Mouse (Mus musculus) frontal cortex, postnatal 14 days (tissue): ENCODE results near the gene Ick.
"Not testable (repeated sequence)": the region's sequence is repeated elsewhere in the genome, so short reads cannot be mapped to it uniquely, and the experiment has no call there.

Experiments
- DNase-seq, 2 experiments: peaks; one replicate each; pipeline ENCODE4 v3.0.0; 2022; ENCODE audit warnings: low spot score in 2 of 2

The Ick gene

DNA sequence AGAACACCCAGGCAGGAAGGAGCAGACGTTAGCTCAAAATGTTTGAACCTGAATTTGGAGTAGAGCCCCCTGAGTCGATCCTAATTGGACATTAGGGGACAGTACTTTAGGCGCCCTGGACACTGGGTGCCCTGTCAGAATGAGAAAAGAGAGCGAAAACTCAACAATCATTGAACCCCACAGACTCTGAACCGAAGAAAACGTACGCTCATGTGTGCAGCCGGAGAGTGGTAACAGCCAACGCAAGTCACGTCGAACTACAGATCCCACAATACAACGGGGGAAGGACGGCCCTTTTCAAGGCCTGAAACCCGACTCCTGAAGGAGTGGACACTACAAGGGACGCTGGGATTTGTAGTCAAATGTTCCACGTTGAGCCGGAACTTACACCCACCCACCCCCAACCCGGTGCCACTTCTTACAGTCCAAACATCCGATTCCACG lies at the start of gene Ick, which contains the start of gene Fbxo9:
Gene Ick, plus strand, starts transcription at position 397 of the 444 bp plus-strand sequence.
Gene Fbxo9, minus strand, starts transcription at position 270 of the 444 bp plus-strand sequence.
- DNase-seq = peak; percentile 76 to 86

DNA sequence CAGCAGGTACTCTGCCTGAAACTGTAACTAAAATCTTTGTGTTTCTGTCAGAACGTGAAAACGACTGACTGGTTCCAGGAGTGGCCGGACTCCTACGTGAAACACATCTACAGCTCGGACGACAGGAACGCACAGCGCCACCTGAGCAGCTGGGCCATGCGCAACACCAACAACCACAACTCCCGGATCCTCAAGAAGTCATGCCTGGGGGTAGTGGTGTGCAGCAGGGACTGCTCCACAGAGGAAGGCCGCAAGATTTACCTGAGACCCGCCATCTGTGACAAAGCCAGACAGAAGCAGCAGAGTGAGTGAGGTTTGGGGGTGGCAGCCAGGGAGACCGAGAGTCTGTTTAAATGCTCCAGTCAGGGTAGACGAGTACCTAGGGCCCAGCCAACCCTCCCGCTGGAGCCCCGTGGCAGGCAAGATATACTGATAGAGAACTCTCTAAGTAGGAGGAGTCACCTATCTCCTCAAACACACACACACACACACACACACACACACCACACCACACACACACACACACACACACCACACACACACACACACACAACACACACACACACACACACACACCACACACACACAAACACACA lies 49.4 kb upstream of the Ick start:
- DNase-seq = no peak

DNA sequence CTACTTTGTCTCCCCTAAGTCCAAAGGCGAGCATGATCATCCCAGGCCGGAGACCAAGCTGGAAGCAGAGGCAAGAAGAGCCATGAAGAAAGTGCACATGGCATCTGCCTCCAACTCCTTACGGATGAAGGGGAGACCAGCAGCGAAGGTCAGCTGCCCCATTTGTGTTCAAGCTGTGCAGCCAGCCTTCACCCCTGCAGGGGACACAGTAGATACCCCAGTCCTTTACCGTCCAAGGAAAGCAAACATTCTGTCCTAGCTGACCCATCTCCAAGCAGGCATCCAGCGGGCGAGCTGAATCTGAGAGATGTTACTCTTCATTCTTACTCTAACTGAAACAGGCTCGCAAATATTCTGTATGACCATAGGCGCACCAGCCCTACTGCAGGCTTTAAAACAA lies 46.6 kb upstream of the Ick start:
- DNase-seq = no peak

DNA sequence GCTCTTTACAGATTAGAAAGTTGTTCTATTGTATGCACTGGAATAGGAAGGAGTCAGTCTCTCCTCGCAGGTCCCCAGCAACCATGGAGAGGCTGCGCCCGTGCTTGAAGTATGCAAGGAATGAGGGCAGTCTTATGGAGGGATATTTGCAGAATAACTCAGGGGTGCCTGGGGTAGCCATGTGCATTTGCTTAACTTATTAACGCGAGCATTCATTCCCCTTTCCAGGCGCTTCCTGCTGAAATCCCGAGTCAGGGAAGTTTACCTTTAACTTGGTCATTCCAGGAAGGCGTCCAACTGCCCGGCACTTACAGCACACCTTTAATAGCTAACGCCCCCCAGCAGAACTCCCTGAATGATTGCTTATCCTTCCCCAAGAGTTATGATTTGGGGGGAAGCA lies 44.9 kb upstream of the Ick start:
- DNase-seq = no peak

DNA sequence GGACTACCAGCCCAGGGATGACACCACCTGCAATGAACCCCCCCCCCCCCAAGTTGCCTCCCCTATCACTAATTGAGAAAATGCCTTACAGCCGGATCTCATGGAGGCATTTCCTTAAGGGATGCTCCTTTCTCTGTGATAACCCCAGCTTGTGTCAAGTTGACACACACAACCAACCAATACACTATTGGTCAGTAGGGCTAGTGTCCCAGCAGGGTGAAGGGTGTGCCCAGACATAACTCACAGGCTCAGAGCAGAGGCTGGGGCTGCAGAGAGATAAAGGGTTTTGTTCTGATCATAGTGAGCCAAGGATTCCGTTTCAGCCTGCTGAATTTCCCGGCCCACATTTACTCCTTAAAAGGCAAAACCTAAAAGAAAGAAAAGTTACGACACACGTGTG lies 38.5 kb upstream of the Ick start:
- DNase-seq = no peak

DNA sequence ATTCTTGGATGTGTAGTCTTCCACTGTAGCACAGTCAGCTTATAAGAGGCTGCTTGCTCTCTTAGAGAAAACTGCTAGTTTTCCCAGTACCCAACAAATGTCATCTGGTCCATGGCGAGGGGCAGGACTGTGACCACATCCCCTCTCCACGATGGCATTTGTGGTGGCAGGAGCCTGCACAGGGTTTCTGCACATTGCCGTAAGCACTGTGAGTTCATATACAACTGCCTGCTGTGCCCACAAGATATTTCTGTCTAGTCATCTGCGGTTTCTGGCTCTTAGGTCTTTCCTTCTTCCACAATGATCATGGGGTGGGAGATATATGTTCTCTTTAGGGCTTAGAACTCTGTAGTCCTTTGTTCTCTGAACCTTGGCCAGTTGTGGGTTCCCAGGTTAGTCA lies 37.4 kb upstream of the Ick start:
- no peak for DNase-seq

DNA sequence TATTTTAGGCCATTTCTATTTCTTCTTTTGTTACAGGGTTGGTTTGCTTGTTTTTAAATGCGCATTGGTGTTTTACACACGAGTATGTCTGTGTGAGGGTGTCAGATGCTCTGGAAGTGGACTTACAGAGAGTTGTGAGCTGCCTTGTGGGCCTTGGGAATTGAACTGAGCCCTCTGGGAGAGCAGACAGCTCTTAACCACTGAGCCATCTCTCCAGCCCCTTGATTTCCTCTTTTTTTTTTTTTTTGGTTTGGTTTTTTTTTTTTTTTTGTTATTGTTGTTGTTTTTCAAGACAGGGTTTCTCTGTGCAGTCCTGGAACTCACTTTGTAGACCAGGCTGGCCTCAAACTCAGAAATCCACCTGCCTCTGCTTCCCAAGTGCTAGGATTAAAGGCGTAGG lies 35.7 kb upstream of the Ick start:
- DNase-seq = not testable (repeated sequence)

DNA sequence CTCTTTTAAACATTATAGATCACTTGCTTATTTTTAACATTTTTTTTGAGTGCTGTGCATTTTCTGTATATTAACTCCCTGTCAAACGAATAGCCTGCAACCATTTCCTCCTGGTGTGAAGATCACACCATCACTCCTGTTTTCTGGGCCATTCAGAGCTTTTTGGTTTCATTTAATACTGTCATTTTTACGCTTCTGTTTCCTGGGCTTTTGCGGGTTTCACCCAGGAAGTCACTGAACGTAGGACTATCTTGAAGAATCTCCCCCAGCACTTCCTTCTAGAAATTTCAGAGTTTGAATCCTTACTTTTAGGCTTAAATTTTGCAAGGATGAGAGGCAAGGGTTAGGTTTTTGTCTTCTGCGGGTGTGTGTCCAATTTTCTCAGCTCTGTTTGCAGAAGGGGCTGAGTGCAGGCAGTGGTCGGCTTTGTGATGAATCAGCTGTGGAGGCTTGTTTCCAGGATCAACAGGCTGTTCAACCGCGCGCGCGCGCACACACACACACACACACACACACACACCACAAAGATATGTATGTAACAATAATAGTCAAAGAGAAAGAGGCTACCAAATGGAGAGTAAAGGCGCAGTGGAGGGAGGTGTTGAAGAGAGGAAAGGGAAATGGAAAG lies 35.2 kb upstream of the Ick start:
- DNase-seq = no peak

DNA sequence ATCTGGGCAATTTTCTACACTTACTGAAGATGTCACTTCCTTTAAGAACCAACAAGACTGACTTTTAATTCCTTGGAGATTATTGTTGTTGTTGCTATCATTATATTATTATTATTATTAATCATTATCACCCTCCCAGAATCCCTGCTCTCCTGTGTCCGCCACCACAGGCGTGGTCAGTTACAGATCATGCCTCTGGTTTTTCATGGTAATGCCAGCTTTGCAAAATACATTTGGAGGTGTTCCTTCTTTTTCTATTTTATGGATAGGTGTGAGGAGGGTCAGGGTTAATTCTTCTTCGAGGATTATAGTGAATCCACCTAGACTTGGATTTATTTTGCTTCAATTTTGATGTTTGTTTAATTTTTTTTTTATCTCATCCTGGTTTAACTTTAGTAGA lies 33.7 kb upstream of the Ick start:
- DNase-seq = no peak

DNA sequence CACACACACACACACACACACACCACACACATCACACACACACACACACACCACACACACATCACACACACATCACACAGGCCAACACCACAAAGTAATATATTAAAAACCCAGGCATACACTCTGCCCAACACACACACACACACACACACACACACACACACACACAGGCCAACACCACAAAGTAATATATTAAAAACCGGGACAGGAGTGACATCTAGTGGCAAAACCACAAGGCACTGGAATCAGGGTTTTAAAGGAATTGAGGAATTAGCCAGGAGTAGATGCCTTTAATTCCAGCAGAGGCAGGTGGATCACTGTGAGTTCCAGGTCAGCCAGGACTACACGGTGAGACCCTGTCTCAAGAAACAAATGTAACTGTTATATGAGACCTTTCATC lies 30.8 kb upstream of the Ick start:
- no peak for DNase-seq

DNA sequence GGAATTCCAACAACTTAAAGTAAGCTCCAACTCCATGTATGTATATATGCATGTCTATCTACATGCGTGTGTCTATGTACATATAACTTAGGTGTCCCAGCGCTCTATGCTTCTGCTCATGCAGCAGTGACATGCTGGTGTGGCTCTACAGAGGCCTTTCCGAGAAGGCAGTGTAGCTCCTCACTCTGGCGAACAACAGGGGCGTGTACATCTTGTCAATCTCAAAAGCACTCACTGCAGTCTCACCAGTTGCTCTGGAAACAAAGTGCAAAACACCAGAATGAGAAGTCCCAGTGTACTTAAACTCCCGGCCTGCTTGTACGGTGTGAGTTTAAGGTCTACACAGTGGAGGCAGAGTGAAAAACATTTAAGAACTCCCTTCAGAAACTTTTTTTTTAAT lies 27.2 kb upstream of the Ick start:
- no peak for DNase-seq

DNA sequence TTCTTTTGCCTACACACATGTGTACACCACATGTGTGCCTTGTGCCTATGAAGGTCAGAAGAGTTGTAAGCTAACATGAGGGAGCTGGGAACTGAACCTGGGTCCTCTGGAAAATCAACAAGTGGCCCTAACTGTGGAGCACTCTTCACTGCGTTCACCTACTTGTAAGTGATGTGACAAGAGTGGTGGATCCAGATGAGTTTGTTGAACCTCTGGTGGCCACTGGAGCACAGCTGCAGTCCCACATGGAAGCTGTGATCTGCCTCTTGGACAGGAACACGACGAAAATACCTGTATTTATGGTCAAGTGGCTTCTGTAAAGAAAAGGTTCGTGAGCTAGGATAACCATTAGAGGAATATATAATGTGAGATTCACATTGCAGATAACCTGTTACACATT lies 24.7 kb upstream of the Ick start:
- DNase-seq = no peak

DNA sequence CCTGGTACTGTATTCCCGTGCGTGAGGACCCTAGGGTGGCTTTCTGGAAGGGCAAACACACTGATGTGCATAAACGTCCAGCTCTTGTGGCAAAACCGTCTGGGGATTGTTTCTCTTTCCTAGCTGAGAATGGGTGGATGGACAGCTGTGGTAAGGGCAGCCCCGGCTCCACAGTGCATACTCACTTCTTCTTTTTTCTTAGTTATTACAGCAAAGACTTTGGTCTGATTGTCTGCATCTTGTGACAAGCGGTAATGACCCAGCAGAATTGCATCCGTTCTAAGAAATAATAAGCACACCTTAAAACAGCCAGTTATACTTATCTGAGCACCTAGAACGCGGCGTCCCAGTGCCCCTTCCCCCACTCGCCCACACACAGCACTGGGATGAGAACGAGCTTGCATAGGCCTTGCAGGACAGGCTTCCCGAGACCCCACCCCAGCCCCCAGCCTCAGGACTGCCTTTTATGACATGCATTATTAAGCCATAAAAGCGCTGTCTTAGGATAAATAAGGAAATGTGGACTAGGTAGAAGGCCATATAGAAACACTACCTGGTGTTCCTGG lies 23.2 kb upstream of the Ick start:
- no peak for DNase-seq

DNA sequence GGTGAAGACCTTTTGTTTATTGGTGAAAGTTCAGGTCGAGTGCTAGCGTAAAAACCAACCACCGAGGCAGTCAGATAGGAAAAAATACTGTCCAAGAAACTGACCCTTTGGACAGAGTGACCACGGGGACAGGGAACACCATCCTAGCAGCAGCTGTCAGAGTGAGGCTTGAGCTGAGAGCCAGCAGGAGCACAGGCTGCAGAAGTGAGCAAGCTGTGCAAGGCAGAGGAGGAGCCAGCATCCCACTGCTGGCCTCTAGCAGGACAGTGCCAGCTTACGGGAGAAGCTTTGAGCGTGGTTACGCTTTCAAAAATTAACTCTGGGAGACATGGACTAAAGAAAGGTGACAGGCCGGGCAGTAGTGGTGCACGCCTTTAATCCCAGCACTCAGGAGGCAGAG lies 21.2 kb upstream of the Ick start:
- DNase-seq = no peak

DNA sequence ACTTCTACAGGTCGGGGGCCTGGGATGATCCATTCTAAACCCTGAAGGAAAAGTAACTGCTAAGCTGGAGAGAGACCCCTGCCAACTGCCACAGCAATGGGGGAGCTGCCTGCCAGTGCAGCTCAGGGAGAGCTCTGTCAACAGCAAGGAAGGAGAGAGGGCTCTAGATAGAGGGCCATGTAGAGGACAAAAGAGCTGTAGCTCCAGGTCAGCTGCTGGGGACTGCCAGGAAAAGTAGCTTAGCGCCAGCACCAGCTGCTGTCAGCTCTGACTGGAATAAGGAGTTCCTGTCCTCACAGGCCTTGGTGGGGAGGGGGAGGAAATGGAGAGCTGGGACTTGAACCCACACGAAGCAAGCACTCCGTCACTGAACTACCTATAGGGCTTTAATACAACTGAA lies 20.5 kb upstream of the Ick start:
- no peak for DNase-seq

DNA sequence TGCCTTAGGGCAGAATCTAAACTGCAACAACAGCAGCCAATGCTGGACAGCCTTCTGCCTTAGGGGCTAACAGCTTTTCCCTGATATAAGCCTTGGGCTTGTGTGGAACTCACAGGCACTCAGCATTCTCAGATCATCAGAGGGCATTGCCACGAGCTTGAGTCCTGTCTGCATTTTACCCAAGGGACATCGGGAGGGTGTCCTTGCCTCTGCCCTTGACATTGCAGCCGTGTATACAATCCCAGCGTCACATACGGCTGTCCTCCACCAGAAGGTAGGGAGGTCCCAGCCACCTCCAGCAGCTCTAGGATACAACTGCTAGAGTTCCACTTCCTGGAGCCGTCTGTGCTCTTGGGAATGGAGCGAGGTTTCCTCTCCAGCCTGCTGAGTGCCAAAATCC lies 20.0 kb upstream of the Ick start:
- DNase-seq = no peak

DNA sequence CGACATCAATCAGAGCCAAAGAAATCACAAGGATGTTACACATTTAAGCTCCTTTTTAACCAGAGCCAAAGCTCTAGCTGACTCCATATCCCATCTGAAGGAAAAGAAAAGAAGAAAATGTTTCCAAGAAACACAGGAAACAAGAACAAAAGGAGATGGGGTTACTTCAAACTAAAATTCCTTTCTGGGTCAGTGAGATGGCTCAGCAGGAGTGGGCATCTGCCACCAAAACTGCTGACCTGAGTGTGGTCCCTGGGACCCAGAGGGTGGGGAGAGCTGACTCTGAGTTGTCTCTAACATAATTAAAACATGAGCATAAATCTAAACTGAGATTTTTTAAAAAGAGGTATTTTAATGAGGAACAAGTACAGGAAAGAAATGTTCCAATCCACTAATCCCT lies 19.1 kb upstream of the Ick start:
- DNase-seq = no peak

DNA sequence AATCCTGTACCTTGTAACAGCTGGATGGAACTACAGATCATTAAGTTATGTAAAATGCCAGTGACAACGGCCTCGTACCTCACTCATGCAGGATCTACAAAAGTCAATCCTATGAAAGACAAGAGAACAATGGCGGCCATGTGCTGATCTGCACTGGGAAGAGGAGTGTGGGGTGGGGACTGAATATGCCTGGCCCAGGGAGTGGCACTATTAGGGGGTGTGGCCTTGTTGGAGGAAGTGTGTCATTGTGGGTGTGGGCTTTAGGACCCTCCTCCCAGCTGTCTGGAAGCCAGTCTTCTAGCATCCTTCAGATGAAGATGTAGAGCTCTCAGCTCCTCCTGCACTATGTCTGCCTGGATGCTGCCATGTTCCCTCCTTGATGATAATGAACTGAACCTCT lies 18.4 kb upstream of the Ick start:
- DNase-seq = no peak

DNA sequence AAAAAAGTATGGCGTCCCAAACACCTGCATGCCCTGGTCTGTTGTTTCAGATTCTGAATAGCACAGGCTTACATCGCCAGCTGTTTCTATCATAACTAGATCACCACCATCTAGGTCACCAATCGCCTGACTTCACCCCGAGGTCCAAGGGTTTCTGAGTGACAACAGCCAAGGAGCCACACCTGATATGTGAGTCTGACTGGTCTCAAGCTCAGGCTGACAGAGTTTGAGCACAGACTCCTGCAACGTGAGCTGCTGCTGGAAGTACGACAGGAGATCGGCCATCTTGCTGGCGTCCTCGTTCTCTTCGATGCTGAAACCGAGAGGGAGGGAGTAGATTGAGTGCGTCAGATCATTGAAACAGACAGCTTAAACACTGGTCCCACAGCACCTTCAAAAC lies 13.3 kb upstream of the Ick start:
- no peak for DNase-seq

DNA sequence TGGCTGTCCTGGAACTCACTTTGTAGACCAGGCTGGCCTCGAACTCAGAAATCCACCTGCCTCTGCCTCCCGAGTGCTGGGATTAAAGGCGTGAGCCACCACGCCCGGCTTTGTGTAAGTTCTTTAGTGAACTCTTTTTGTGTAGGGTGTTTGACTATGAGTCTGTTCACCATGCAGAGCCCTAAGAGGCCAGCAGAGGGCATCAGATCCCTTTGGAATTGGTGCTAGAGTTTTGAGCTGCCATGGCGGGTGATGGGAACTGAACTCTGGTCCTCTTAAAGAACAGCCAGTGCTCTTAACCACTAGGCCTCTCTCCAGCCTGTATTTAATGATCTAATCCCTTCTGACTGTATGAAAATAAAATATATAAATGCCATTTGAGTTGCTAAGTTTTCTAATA lies 12.6 kb upstream of the Ick start:
- DNase-seq = no peak

DNA sequence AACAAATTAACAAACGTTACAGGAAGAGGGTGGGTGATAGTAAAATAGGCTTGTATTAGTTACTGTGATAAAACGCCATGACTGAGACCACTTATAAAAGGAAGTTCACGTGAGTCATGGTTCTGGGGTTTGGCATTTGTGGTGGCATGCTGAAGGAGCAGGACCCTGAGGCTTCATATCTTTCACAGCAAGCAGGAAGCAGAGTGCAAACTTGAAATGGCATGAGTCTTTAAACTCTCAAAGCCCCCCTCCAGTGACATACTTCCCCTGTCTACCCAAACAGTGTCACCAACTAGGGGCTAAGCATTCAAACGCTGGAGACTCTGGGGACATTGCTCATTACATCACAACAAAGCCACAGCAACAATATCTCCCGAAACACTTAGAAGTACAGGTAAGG lies 8.0 kb upstream of the Ick start:
- no peak for DNase-seq

DNA sequence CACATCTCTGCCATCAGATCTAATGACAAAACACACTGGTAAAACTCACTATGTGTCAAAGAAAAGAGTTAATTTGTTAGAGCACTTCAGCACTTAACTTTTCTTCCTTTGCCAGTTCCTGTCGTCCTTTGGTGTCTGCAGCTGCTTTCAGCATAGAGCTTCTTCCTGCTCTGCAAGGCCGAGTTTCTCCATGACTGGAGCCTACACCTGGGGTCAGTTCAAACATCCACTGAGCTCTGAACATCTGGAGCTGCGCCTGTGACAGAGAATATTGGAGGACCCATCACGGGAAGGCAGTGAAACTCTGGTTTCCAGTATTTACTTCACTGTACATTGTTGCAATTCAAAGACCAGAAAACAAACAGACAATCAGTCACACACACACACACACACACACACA lies 7.6 kb upstream of the Ick start:
- no peak for DNase-seq

DNA sequence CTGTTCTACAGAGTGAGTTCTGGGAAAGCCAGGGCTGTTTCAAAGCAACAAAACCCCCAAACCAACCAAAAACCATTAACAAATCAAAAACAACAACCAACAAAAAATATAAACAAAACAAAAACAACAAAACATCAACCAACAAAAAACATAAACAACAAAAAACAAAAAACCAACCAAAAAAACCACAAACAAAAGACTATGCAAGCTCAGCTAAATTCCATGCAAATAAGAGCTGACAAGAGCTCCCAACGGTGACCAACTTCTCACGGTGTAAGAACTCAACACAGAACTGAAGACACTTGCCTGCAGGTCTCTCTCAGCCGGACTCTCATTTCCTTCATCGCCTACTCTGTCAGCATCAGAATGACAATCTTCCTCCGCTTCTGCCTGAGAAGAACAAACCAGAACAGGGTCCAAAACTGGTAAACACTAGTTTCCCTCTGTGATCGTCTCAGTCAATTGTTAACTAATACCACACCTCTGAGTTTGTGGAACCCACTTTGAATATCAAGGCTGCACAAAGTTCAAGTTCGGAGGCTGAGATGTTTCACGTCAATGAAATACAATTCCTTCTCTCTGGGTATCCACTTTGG lies 4.9 kb upstream of the Ick start:
- no peak for DNase-seq
